Mouse (Mus musculus): ENCODE data around the gene Vmn1r68.
A peak's percentile ranks its signal among the peaks of the same experiment; 100 is the strongest.

Gene Vmn1r68

DNA sequence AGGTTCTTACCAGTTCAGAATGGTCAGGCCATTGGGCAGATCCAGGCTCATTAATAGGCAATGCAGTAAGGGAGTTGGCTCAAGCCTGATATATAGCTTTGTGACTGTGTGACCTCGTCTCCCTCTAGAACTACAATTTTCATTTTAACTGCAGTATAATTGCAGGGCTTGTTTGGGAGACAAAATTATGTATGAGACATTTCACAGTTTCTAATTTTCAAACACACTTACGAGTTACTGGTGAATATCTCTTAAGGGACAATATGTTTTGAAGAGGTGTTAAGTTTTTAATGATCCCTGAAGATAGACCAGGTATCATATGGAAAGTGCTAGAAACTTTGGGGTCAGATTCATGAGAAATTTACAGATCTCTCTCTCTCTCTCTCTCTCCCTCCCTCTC, at the start of gene Vmn1r68:
Vmn1r68 (minus strand) TSS at position 101 of the 400 bp plus-strand sequence.
- no peak for DNase-seq (ENCODE audit: low spot score)

DNA sequence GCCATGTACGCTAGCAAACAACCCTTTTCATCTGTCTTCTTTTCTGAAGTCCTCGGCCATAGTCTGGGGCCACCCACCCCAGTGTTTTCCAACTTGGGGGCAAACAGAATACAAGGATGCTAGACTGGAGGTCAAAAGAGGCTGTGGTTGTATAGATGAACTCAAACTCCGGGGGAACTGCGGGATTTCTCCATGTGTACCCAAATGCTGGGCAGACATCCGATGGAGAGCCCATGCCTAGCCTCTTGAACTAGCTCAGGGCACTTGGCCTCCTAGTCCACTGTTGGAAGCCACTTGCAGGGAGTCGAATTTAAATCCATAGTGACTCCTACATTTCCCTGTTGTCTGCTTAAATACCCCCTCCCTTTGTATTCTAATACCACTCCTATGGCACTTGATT, 62.7 kb downstream of the Vmn1r68 start:
- no peak for DNase-seq (ENCODE audit: low spot score)

DNA sequence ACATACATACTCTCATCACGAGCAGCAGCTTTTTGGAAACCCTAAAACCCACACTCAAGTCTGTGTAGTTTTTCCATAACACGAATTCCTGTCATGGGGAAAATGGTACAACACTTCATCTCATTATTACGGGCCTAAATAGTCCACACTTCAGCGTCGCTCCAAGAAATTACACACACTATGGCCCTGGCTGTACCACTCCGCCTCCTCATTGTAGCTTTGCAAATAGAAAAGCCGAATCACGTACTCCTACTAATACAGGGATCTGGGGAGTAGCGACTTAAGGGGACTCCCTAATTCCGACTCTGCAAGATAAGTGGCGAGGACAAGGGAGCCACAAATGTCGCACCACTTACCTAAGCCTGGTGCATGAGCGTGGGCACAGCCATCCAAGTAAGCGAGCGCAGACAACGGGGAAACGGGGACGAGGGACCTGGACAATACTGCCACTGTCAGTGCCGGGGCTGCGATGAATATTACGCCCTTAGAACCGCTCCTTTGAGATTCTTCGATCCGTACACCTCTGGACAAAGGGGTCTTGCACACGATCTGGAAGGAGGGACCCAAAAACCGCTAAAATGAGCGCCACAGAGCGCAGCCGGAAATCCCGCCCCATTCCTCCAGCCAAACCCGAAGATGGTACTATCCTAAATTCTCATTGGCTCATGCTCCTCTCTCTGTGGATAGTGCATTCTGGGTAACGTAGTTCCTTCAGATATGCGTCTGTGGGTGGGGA, 63.3 kb downstream of the Vmn1r68 start, which contains the start of gene Zik1:
Zik1 (minus strand) TSS at position 609 of the 736 bp plus-strand sequence.
- DNase-seq (ENCODE audit: low spot score), result peak; percentile 94

DNA sequence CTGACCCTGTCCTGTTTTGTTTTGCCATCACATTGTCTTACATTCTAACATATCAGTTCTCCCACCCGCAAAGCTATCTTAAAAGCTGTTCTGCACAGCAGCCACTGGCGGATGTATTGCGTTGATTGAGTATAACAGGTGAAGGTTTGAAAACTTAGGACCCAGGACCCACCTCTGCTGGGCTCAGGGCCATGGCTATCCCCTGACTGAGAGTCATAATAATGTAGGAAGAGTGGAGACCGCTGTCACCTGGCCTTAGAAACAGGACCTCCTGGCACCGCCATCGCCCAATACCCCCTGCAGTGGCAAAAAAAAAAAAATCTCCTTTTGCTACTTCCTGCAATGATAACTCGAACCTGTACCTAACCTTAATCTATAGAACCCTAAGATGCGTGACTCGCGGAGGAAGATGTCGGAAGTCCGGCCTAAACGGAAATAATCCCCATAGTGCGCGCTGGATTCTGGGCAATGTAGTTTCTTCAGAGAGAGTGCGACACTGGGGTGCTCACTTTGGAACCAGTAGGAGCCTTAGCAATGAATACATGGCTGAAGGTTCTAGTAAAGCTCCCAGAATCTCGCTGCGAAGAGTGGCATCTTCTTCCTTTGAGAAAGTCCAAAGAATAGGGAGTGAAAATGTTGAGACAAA, 77.6 kb downstream of the Vmn1r68 start:
- peak; percentile 26 for DNase-seq (ENCODE audit: low spot score)

DNA sequence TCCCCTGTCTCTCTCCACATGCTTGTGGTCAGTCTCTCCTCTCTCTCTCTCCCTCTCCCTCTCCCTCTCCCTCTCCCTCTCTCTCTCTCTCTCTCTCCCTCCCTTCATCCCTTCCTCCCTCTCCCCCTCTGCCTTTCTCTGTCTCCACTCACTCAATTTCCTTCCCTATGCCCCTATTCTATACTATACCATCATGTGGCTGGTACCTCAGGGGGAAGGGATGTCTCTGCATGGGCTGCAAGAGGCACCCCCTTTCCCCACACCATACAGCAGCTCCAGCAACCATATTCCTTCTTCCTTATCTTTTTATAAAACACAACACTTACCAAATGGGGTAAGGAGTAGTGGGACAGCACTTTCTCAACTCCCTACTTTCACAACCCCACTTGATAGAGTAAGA, 78.5 kb downstream of the Vmn1r68 start:
- DNase-seq (ENCODE audit: low spot score), result no peak

GRCm38 (mm10) chr7:10458166-10458565, 100.1 kb downstream of the Vmn1r68 start:
- no peak for DNase-seq (ENCODE audit: low spot score)
